Mouse (Mus musculus) midbrain, embryonic 15.5 days (tissue): Measurements from ENCODE around the gene Gfod1. TPM values are rescaled to one million over a fixed set of nuclear protein-coding genes. Genes with fewer than 3 reads are reported as not detected.

Source experiments
- ATAC-seq: fragments of 200-750 bp; cut with Nextera tagmentation; replicated peaks from 2 replicates; pipeline ENCODE4 v1.8.0; 2017; ENCODE audit warnings: moderate TSS enrichment
- H3K27ac ChIP-seq: fragments of 300-500 bp; sonication (generic); 2 replicates; pipeline ENCODE4 v1.5.1; 2015; ENCODE audit warnings: mild to moderate bottlenecking, inconsistent platforms
- H3K27me3 ChIP-seq: fragments of 300-500 bp; sonication (generic); replicated peaks from 2 replicates; pipeline ENCODE4 v1.6.1; 2015; ENCODE audit warnings: inconsistent platforms
- H3K36me3 ChIP-seq: fragments of 300-500 bp; sonication (generic); replicated peaks from 2 replicates; pipeline ENCODE4 v1.6.1; 2015; ENCODE audit warnings: inconsistent platforms
- H3K4me1 ChIP-seq: fragments of 300-500 bp; sonication (generic); 2 replicates; pipeline ENCODE4 v1.6.1; 2015; ENCODE audit warnings: inconsistent platforms
- H3K4me2 ChIP-seq: fragments of 300-500 bp; sonication (generic); 2 replicates; pipeline ENCODE4 v1.6.1; 2015; ENCODE audit warnings: inconsistent platforms, mild to moderate bottlenecking, moderate library complexity
- H3K4me3 ChIP-seq: fragments of 300-500 bp; sonication (generic); 2 replicates; pipeline ENCODE4 v1.5.1; 2015; ENCODE audit warnings: mild to moderate bottlenecking, inconsistent platforms
- H3K9ac ChIP-seq: fragments of 300-500 bp; sonication (generic); 2 replicates; pipeline ENCODE4 v1.6.1; 2015; ENCODE audit warnings: mild to moderate bottlenecking, inconsistent platforms
- H3K9me3 ChIP-seq: fragments of 300-500 bp; sonication (generic); 2 replicates; pipeline ENCODE4 v1.6.1; 2016; ENCODE audit warnings: inconsistent platforms
- WGBS: fragments of 180-500 bp; shearing (Covaris S2); methylation state at CpG from one replicate; pipeline ENCODE4 v1.1.7; 2015; ENCODE audit warnings: mixed read lengths; 5-methylcytosine and 5-hydroxymethylcytosine counted together
- polyA plus RNA-seq: library from polyadenylated mRNA; unstranded; fragments of >200 nt; fragmentation: Nextera tagmentation; extraction: Ambion mirVana; gene quantifications from 2 replicates; pipeline ENCODE4 v1.2.1, GENCODE M21; 2015

Gfod1 gene
- polyA plus RNA-seq, 1 experiment from 2014 or later, result 2.4 TPM

- H3K4me3 ChIP-seq, result no peak overlapping the region
- peak; percentile 58 for ATAC-seq
- H3K4me2 ChIP-seq, result no peak overlapping the region
- H3K27ac ChIP-seq, result peak overlapping the region; percentile 22; the same call in 1 of the 2 replicates
- no peaks in the 10 kb centered on the region for H3K36me3 ChIP-seq
- H3K4me1 ChIP-seq, result peaks cover 33% of the 10 kb centered on the region
- H3K9me3 ChIP-seq, result no peaks in the 10 kb centered on the region
- no peaks in the 10 kb centered on the region for H3K27me3 ChIP-seq
- 61% methylated on average over 3 of the region's 3 CpGs for WGBS
- H3K9ac ChIP-seq, result no peak overlapping the region
These were observed 68.4 kb downstream of the Gfod1 start for GRCm38 (mm10) chr13:43235586-43235910.

- Histone ChIP-seq H3K4me1 (peaks cover 33% of the 10 kb centered on the region), H3K36me3 (no peaks in the 10 kb centered on the region), H3K9me3 (no peaks in the 10 kb centered on the region), H3K4me2 (no peak overlapping the region), H3K4me3 (no peak overlapping the region), H3K27me3 (no peaks in the 10 kb centered on the region), H3K27ac (no peak overlapping the region), H3K9ac (no peak overlapping the region)
- 61% methylated on average over 9 of the region's 9 CpGs for WGBS
- peak; percentile 51; the same call in 1 of the 2 replicates for ATAC-seq
These were observed 68.9 kb downstream of the Gfod1 start for GRCm38 (mm10) chr13:43234869-43235585.

DNA sequence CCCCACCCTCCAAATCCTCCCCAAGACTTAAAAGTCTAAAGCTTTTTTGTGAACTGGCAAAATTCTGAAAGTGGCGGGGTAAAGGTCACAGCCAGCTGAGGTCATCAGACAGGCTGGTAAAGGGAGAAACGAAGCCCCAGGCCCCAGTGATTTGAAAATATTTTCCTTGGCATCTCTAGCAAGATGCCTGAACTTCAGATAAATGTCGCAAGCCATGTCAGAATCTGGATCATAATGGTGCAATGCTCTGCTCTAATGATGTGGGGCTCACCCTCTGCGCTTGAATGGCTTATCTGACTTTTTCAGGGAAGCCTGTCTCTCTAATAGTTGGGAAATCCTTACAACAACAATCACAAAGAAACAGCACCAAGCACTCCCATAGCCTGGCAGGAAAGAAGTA, 70.6 kb downstream of the Gfod1 start:
- Histone ChIP-seq H3K9me3 (no peaks in the 10 kb centered on the region), H3K4me3 (no peak overlapping the region), H3K27ac (no peak overlapping the region), H3K9ac (no peak overlapping the region), H3K4me2 (no peak overlapping the region), H3K27me3 (no peaks in the 10 kb centered on the region), H3K36me3 (no peaks in the 10 kb centered on the region), H3K4me1 (peaks cover 33% of the 10 kb centered on the region)
- no peak for ATAC-seq
- 63% methylated on average over 4 of the region's 4 CpGs for WGBS

GRCm38 (mm10) chr13:43231965-43232860, 71.8 kb downstream of the Gfod1 start:
- Histone ChIP-seq H3K4me2 (no peak overlapping the region), H3K4me3 (no peak overlapping the region), H3K9me3 (no peaks in the 10 kb centered on the region), H3K27ac (peak overlapping the region; percentile 22; the same call in 1 of the 2 replicates), H3K4me1 (peaks cover 32% of the 10 kb centered on the region), H3K27me3 (no peaks in the 10 kb centered on the region), H3K36me3 (no peaks in the 10 kb centered on the region), H3K9ac (no peak overlapping the region)
- WGBS, result 57% methylated on average over 13 of the region's 13 CpGs
- ATAC-seq, result no peak

GRCm38 (mm10) chr13:43230842-43231241, 73.1 kb downstream of the Gfod1 start:
- Histone ChIP-seq H3K4me3 (no peak overlapping the region), H3K9me3 (no peaks in the 10 kb centered on the region), H3K9ac (no peak overlapping the region), H3K27ac (no peak overlapping the region; the same call in 1 of the 2 replicates), H3K36me3 (no peaks in the 10 kb centered on the region), H3K4me2 (no peak overlapping the region), H3K4me1 (peaks cover 22% of the 10 kb centered on the region), H3K27me3 (no peaks in the 10 kb centered on the region)
- ATAC-seq, result no peak
- WGBS, result 77% methylated on average over 4 of the region's 4 CpGs

DNA sequence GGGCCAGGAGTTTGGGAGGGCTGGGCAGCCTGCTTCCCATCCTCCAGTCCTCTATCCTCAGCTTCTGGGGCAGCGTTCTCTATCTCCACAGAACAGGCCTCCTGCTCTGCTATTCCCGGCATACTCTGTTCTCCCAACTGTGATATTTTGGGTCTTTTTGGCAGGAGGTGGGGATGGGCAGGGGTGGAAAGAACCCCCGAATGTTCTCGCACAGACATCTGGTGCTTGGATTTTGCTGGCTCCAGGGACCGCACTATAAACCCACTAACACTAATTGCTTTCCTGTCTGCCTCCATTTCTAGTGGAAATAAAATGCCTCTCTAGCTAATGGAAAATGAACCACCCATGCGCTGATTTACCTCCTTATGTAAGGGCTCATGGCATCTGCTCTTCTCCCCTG, 73.7 kb downstream of the Gfod1 start:
- no peaks in the 10 kb centered on the region for H3K36me3 ChIP-seq
- no peak overlapping the region for H3K4me2 ChIP-seq
- no peaks in the 10 kb centered on the region for H3K27me3 ChIP-seq
- H3K9me3 ChIP-seq, result no peaks in the 10 kb centered on the region
- no peak for ATAC-seq
- WGBS, result 77% methylated on average over 6 of the region's 6 CpGs
- peaks cover 16% of the 10 kb centered on the region for H3K4me1 ChIP-seq
- H3K27ac ChIP-seq, result peak overlapping the region; percentile 43; the same call in 1 of the 2 replicates
- H3K4me3 ChIP-seq, result no peak overlapping the region
- H3K9ac ChIP-seq, result no peak overlapping the region

- Histone ChIP-seq H3K4me2 (no peak overlapping the region), H3K36me3 (no peaks in the 10 kb centered on the region), H3K9ac (no peak overlapping the region), H3K4me3 (no peak overlapping the region), H3K27ac (no peak overlapping the region), H3K4me1 (peaks cover 12% of the 10 kb centered on the region), H3K27me3 (no peaks in the 10 kb centered on the region), H3K9me3 (no peaks in the 10 kb centered on the region)
- no peak for ATAC-seq
- 86% methylated on average over 3 of the region's 3 CpGs for WGBS
These were observed 74.2 kb downstream of the Gfod1 start for GRCm38 (mm10) chr13:43229767-43230166.

GRCm38 (mm10) chr13:43228141-43228540, 75.8 kb downstream of the Gfod1 start:
- H3K27ac ChIP-seq, result no peak overlapping the region
- ATAC-seq, result no peak
- no peaks in the 10 kb centered on the region for H3K9me3 ChIP-seq
- no peak overlapping the region for H3K4me2 ChIP-seq
- H3K27me3 ChIP-seq, result no peaks in the 10 kb centered on the region
- H3K4me1 ChIP-seq, result peaks cover 10% of the 10 kb centered on the region
- WGBS, result 86% methylated on average over 6 of the region's 6 CpGs
- no peaks in the 10 kb centered on the region for H3K36me3 ChIP-seq
- no peak overlapping the region for H3K9ac ChIP-seq
- no peak overlapping the region for H3K4me3 ChIP-seq

DNA sequence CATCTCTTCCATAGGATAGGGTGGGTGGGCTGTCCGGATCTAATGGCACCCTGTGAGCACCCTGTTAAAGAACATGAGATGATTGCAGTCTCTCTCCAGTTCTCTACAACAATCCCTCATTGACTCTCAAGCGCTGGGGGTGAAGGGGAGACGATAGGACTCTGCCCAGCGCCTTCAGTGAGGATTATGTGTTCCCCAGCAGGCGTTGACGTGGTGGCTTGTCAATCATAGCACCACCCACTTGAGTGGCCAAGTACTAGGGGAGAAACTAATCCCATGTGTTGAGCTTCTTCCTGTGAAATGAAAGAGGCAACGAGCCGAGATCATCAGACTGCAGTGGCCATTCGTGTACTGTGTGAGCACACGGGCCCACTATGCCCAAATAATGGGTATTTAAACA, 77.9 kb downstream of the Gfod1 start:
- Histone ChIP-seq H3K27me3 (no peaks in the 10 kb centered on the region), H3K9me3 (no peaks in the 10 kb centered on the region), H3K4me1 (no peaks in the 10 kb centered on the region), H3K27ac (no peak overlapping the region), H3K4me2 (no peak overlapping the region), H3K36me3 (no peaks in the 10 kb centered on the region), H3K4me3 (no peak overlapping the region), H3K9ac (no peak overlapping the region)
- 66% methylated on average over 10 of the region's 10 CpGs for WGBS
- ATAC-seq, result no peak

- no peak overlapping the region for H3K9ac ChIP-seq
- 73% methylated on average over 5 of the region's 5 CpGs for WGBS
These were observed 78.8 kb downstream of the Gfod1 start for GRCm38 (mm10) chr13:43225161-43225560.

DNA sequence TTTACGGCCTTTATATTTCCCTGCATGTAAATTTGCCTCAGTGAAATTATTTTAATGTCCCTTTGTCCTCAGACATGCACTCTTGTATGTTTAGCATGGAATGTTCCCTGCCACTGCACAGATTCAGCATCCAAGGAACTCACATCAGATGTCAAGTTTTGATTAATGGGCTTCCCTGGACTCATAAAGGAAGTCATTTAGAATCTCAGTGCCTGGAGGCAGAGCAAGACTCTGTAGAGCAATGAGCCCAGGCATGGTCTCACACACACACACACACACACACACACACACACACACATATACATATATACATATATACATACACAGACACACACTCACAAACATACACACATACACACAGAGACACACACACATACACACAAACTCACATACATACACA, 81.9 kb downstream of the Gfod1 start:
- no peak overlapping the region for H3K9ac ChIP-seq
- 88% methylated on average over 1 of the region's 1 CpGs for WGBS
- no peak overlapping the region for H3K4me2 ChIP-seq
- H3K4me3 ChIP-seq, result no peak overlapping the region
- H3K27ac ChIP-seq, result no peak overlapping the region
- no peaks in the 10 kb centered on the region for H3K27me3 ChIP-seq
- 0 out of 2 replicates have a peak, but pooled peaks cover 2% of the 10 kb centered on the region for H3K4me1 ChIP-seq
- ATAC-seq, result no peak
- H3K36me3 ChIP-seq, result no peaks in the 10 kb centered on the region
- H3K9me3 ChIP-seq, result no peaks in the 10 kb centered on the region

More at GRCm38 (mm10) chr13:43225161-43225560, 78.8 kb downstream of the Gfod1 start:
- no peaks in the 10 kb centered on the region for H3K27me3 ChIP-seq
- H3K4me3 ChIP-seq, result no peak overlapping the region
- no peaks in the 10 kb centered on the region for H3K4me1 ChIP-seq
- no peak overlapping the region for H3K27ac ChIP-seq
- H3K4me2 ChIP-seq, result no peak overlapping the region
- no peak for ATAC-seq
- H3K36me3 ChIP-seq, result no peaks in the 10 kb centered on the region
- no peaks in the 10 kb centered on the region for H3K9me3 ChIP-seq

GRCm38 (mm10) chr13:43221290-43221689, 82.7 kb downstream of the Gfod1 start:
- Histone ChIP-seq H3K9ac (no peak overlapping the region), H3K36me3 (no peaks in the 10 kb centered on the region), H3K27ac (no peak overlapping the region), H3K4me2 (no peak overlapping the region), H3K4me3 (no peak overlapping the region), H3K4me1 (peaks cover 3% of the 10 kb centered on the region), H3K9me3 (no peaks in the 10 kb centered on the region), H3K27me3 (no peaks in the 10 kb centered on the region)
- 90% methylated on average over 6 of the region's 6 CpGs for WGBS
- ATAC-seq, result no peak
